Mouse (Mus musculus): ENCODE measurements around the gene Evx2. TPM values are rescaled to one million over a fixed set of nuclear protein-coding genes. Genes with fewer than 3 reads are reported as not detected.

Gene Evx2
- total RNA-seq, 2 experiments from 2014 or later: not detected

DNA sequence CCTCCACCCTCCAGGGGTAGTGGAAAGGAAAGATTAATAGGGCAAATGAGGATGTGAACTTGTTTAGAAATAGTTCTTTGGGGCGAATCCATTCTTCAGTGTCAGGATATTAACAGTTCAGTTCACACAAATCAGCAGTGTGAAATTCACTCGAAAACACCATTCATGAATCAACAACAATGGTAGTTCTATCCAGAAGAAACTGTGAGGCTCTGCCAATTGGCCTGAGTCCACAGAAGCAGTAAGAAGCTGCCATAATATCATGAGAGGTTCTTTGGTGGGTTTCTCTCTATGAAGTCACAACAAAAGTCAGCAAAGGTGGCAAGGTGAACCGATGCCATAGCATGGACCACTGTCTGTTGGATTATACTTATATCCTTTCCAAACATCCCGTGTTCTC, 48.0 kb downstream of the Evx2 start:
- no peak for DNase-seq

DNA sequence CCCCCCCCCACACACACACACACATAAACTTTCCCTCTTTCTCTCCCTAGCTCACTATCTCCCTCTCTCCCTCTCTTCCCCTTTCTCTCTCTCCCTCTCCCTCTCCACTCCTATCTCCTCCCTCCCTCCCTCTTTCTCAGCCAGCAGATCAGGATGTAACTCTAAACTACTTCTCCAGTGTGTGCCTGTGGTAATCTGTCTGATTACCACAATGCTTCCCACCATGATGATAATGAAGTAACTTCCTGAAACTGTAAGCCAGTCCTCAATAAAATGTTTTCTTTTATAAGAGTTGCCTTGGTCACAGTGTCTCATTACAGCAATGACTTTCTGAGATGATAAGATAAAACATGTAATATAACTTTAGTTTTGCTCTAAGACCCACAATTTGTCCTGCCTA, 50.0 kb downstream of the Evx2 start:
- DNase-seq: no peak

- DNase-seq: no peak
Observed at GRCm38 (mm10) chr2:74606087-74606760, 53.1 kb downstream of the Evx2 start.

DNA sequence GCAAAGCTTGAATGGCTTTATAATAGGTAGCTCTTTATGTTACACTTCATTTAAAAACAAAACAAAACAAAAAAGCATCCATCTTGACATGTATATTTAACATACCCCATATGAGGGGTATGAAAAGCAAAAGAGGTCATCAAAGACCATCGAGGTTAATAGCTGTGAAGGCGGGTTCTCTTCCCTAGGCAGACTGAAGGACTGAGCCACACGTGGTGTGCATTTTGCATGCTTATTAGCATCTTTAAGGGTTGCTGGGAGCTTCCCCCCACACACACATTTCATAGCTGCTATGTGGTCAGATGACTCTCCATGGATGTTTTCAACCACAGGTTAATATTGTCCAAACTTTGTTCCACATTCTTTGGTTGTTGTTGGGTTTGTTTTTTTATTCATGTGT, 55.3 kb downstream of the Evx2 start:
- DNase-seq: no peak

Small RNA genes within 50 kb of the gene (microRNA-seq; reads per million reads assigned to microRNA genes)
- 0 reads per million in 2 experiments for gene Gm44463

Other genes with a start within 250 kb of the Evx2 start
- 10 to 100 TPM; 56.3 to 67.8 TPM for gene Lnpk, start 80.1 kb downstream of the Evx2 start, total RNA-seq (2021)
- gene Hoxd13, start 8.8 kb upstream of the Evx2 start, total RNA-seq (2021): not detected
- not detected for gene Hoxd12, start 15.5 kb upstream of the Evx2 start, total RNA-seq (2021)
- not detected for gene Hoxd11, start 20.0 kb upstream of the Evx2 start, total RNA-seq (2021)
- gene Hoxd10, start 32.4 kb upstream of the Evx2 start, total RNA-seq (2021): not detected
- not detected for gene Hoxd9, start 38.2 kb upstream of the Evx2 start, total RNA-seq (2021)
- not detected for gene Hoxd8, start 45.1 kb upstream of the Evx2 start, total RNA-seq (2021)
- gene Hoxd3, start 52.4 kb upstream of the Evx2 start, total RNA-seq (2021): not detected
- gene Hoxd4, start 52.4 kb upstream of the Evx2 start, total RNA-seq (2021): not detected
- not detected for gene Gm28230, start 67.2 kb upstream of the Evx2 start, total RNA-seq (2021)
- under 1 TPM in 1 of 2 experiments, not detected in 1; 0.25 TPM for gene Hoxd1, start 103.4 kb upstream of the Evx2 start, total RNA-seq (2021)
- 10 to 100 TPM; 42.2 to 51.1 TPM for gene Mtx2, start 166.2 kb upstream of the Evx2 start, total RNA-seq (2021)

All from layer of hippocampus, postnatal 36 days (tissue).